Mouse (Mus musculus) kidney, adult 8-10 months (tissue): ENCODE data around the gene Ica1l.
"Not testable (repeated sequence)": the region's sequence is repeated elsewhere in the genome, so short reads cannot be mapped to it uniquely, and the experiment has no call there.

Experiments used
- DNase-seq, 2 experiments: peaks; one replicate each; pipeline ENCODE4 v3.0.0; 2022

Ica1l gene

DNA sequence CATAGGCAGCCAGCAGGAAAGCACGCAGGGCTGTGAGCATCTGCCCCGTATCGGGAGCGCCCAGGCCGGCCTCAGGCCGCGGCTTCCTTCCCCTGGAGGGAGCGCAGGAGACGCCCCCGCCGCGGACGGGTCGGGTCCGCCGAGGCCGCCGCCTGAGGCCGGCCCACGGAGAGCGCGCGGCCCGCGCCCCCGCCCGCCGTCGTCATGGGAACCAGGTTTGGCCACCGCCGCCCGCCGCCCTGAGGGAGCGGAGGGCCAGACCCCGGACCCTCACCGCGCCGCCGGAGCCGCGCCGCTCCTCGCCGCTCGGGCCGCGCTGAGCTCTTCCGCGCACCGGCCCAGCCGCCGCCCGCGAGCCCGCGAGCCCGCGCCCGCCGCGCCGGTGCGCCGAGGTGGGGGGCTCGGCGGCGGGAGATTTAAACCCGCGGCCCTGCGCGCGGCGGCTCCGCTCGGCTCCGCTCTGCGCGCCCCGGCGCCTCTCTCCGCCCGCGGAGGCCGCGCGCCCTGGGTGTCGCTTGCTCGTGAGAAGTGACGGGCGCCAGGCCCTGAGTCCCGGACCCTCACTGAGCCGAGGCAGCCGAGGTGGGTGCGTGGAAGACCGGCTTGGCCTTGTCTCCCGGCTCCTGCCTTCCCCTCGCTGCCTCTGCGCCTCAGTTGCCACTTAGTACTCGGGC, at the start of gene Ica1l:
TSS of gene Ica1l (minus strand) at position 389 of the 674 bp plus-strand sequence.
- peak; percentile 1 to 25 for DNase-seq

DNA sequence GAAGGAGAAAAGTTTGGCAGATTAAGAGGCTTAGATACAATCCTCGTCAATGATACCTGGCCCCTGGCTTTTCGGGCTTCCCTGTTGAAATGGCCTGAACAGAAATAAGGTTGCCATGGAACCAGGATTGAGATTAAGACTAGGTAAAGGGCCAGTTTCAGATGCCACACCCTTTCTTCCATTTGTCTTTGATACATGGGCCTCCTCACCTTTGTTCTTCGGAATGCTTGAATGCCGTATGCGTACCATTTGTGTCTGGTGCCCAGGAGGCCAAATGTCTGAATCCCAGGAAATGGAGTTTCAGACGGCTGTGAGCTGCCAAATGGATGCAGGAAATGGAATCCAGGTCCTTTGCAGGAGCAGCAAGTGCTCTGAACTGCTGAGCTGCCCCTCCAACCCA, 33.4 kb upstream of the Ica1l start:
- DNase-seq, result no peak

DNA sequence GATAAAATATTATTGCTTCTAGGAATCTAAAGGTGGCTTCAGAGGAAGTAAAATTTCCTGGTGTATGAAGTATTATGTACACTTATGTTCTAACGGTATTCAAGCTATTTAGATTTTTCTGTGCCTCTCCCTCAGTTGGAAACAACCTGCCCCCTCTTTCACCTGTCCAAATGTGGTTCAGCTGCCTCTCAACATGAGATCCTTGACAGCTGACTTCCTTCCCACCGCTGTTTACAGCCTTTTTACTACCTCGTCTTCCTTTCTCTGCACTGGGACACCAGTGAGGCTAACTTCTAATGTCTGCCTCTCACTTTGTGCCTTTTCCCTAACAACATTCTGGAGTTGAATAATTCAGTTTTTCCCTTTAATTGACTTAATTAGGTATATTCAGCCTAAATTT, 32.6 kb upstream of the Ica1l start:
- DNase-seq, result no peak

DNA sequence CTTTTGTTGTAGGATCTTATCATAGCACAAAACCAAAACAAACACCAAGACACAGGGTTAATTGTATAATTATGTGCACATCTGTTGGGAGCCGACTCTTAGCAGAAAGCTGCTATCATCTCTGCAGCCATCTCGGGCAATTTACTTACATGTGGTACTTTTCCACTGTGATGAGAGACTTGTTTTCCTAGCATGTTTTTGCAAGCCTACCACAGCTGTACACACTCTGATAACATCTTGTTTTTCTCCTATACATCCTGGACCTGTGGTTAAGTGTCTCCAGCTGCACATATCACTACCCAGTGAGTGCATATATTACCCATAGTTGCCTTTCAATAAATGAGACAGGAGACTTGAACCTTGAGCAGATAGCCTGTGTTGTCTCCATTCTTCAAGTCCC, 32.0 kb upstream of the Ica1l start:
- DNase-seq, result no peak

GRCm38 (mm10) chr1:60070725-60071124, 27.7 kb upstream of the Ica1l start:
- DNase-seq, result not testable (repeated sequence)

- no peak for DNase-seq
Measured at GRCm38 (mm10) chr1:60056310-60056709, 13.3 kb upstream of the Ica1l start.

- DNase-seq, result no peak
Measured at GRCm38 (mm10) chr1:60054659-60055058, 11.7 kb upstream of the Ica1l start.

- DNase-seq, result not testable (repeated sequence)
Measured at GRCm38 (mm10) chr1:60047481-60047880, 4.5 kb upstream of the Ica1l start.

DNA sequence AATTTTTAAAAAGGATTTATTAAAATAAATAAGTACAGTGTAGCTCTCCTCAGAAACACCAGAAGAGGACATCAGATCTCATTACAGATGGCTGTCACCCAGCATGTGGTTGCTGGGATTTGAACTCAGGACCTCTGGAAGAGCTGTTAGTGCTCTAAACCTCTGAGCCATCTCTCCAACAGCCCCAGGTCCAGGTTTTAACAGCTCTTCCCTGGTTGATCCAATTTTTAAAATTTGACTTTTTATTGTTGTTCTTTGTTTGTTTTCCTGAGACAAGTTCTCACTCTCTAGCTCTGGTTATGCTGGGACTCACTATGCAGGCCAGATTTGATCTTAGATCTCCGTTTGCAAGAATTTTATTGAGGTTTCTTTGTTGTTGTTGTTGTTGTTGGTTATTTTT, 1.6 kb upstream of the Ica1l start:
- DNase-seq, result no peak

DNA sequence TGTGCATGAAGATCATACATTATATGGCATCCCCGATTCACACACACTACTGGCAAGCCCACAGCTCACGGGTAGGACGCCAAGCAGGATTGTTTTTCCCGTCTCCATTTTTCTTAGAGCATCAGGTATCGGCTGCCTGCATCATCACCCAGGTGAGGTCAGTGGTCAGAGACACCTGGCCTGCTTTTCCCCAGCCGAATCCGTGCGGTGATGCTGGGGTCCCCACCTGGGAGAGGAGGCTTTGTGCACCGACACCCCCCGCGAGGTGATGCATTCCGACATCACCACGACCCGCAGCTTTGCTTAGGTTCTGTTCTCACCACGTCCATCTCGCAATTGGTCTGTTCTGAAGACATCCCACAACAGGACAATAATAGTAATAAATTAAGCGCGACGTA, 587 bp downstream of the Ica1l start:
- DNase-seq, result no peak

DNA sequence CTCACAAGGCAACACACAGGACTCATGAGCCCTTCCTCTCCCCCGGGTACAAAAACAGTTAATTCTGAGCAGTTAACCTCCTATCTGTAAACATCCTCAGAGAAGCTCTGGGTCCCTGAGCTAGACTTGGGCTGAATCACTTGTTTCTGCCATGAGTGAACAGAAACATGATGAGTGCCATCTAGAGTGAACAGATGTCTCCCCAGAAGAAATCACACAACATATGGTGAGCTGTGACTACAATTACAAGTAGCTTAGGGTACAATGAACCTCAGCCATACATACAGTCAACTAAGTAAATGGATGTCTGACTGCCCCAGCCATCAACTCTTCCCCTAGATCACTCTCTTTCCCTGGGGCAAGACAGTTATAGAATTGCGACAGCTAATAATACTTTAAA, 7.9 kb downstream of the Ica1l start:
- no peak for DNase-seq

DNA sequence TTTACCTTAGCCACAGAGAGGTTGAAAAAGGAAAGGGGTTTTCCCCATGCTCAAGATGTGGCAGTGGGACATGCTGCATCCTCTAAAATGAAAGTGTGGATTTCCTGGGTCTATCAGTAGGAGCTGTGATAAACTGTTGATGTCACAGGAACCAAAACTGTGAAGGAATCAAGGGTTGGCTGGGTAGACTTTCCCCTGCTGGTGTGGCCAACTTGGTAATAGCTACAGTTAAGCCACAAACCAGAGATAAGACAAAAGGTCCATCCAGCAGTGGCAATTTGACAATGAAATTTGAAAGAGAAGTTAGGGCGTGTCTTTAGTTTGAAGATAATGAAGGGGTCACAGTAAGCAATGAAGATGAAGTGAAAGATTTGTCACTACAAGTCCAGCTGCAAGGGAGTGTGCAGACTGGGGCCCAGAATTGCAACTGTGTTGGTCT, 25.9 kb downstream of the Ica1l start:
- DNase-seq, result no peak

GRCm38 (mm10) chr1:60016136-60016611, 26.8 kb downstream of the Ica1l start:
- no peak for DNase-seq

GRCm38 (mm10) chr1:60015511-60015910, 27.5 kb downstream of the Ica1l start:
- DNase-seq, result no peak

DNA sequence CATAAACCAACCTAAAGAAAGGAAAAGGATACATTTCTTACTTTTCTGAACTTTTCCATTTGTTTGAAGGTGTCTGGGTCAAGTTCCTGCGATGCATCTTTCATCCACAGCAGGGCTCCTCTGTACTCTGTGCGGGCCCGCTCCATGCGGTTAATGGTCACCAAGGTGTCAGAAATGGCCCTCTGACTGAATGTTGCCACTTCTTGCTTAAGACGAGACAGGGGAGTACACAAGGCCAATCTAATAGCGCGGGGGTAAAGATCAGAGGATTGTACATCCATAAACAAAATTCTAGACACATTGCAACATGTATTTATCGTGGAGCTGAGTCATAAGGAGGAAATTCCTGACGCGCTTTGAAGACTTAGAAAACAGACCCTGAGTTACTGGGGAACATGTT, 29.2 kb downstream of the Ica1l start:
- no peak for DNase-seq

DNA sequence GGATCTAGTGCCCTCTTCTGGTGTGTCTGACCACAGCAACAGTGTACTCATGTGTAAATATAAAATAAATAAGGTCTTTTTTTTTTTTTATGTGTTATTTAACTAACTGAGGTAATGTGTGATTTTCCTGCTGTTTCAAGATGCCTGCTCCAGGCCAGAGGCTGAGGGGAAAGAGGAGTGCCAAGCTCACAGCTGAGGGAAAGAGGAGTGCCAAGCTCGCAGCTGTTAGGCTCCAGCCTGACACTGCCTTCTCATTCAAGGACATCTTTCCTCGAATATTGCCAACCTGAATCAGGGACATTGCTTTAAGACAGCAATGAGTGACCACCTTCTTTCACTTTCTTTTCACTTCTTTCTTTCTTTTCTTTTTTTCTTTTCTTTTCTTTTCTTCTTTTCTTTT, 34.2 kb downstream of the Ica1l start:
- no peak for DNase-seq

DNA sequence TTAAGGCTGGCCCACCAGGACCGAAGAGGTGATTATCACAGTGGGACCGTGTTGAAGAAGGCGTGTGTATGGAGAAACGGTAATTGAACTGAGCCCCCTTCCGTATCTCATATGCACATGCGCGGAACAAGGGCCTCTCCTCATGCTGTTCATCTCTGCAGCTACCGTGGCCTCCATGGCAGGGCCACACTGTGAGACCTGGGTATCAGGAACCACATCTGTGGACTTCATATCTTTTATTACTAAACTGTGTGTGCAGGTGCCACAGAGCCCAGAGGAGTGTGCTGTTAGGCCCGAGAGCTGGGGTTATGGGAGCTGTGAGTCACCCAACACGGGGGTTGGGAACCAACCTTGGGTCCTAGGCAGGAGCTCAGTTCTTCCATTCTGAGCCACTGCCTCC, 35.6 kb downstream of the Ica1l start:
- DNase-seq, result no peak

GRCm38 (mm10) chr1:60000319-60000718, 42.7 kb downstream of the Ica1l start:
- no peak for DNase-seq

DNA sequence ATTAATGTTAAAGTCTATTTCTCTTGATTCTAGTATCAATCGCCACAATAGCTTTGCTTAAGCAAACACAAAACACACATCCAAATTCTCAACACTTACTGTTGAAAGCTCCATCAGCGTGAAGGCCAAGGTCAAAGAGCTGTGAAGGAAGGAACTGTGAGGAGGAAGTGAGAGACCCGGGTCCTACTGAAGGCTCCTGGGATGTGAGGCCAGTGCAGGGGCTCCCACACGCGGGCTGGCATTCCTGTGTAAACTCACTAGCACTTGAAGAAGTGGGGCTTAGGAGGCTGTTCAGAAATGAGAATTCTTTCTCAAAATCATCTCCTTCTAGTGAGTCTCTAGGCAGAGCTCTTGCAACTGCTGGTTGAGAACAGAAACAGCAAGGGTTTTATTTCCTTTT, 45.6 kb downstream of the Ica1l start:
- DNase-seq, result no peak

DNA sequence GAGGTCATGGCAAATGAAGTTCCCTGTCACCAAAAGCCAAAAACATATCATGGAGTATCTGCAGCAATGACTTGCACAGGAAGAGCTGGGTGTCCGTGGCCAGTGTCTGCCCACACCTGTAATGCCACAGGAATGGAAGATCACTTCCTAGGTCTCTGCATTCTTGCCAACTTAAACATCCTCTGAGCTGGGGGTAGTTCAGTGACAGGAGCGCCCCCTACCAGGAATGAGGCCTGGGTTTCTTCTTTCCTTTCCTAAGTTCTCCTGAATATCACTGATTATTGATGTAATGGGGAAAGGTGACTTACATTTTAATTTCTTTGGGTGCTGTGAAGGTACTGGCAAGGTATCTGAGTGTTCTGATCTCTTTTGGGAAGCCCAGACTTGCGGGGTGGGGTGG, 47.3 kb downstream of the Ica1l start:
- DNase-seq, result no peak

- DNase-seq, result no peak
Measured at GRCm38 (mm10) chr1:59987399-59988040, 55.5 kb downstream of the Ica1l start.

DNA sequence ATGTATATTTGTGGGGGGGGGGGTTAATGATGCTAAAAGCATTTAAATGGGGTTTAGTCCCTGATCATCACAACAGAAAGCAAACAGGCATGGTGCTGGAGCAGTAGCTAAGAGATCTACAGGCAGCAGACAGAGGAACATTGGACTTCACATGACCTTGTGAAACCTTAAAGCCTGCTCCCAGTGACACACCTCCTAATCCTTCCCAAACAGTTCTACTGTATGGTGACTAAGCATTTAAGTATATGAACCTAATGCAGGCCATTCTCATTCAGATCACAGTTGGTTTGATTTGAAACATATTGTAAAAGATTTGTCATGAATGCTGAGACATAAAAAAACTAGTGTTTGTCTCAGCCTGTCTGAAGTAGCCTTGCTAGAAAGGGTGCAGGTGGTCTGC, 56.4 kb downstream of the Ica1l start:
- no peak for DNase-seq

- DNase-seq, result peak; percentile 15 to 55
Measured at GRCm38 (mm10) chr1:59967291-59967690, 75.7 kb downstream of the Ica1l start.

GRCm38 (mm10) chr1:59966171-59966785, 76.7 kb downstream of the Ica1l start:
- DNase-seq, result no peak
